Mouse (Mus musculus) brain, embryonic 18.5 days (tissue): ENCODE results near the gene Ly6c1.
"Not testable (repeated sequence)": the region's sequence is repeated elsewhere in the genome, so short reads cannot be mapped to it uniquely, and the experiment has no call there.

Experiments
- DNase-seq: peaks from one replicate; pipeline ENCODE4 v3.0.0-alpha.2; 2012; ENCODE audit warnings: low read depth, low spot score

The Ly6c1 gene

GRCm38 (mm10) chr15:75048642-75049261, at the start of gene Ly6c1:
Gene Ly6c1, minus strand, starts transcription at chr15:75048830.
- DNase-seq, result not testable (repeated sequence)

- not testable (repeated sequence) for DNase-seq
Observed at GRCm38 (mm10) chr15:75088041-75088440, 39.4 kb upstream of the Ly6c1 start.

- DNase-seq, result no peak
Observed at GRCm38 (mm10) chr15:75069965-75070364, 21.3 kb upstream of the Ly6c1 start.

GRCm38 (mm10) chr15:75062030-75062574, 13.5 kb upstream of the Ly6c1 start:
- DNase-seq, result not testable (repeated sequence)

GRCm38 (mm10) chr15:75060505-75060904, 11.9 kb upstream of the Ly6c1 start:
- DNase-seq, result no peak

- DNase-seq, result no peak
Observed at GRCm38 (mm10) chr15:75055985-75056384, 7.4 kb upstream of the Ly6c1 start.

GRCm38 (mm10) chr15:75055425-75055824, 6.8 kb upstream of the Ly6c1 start:
- DNase-seq, result not testable (repeated sequence)

GRCm38 (mm10) chr15:75052414-75052813, 3.8 kb upstream of the Ly6c1 start:
- not testable (repeated sequence) for DNase-seq

GRCm38 (mm10) chr15:75051141-75051540, 2.5 kb upstream of the Ly6c1 start:
- DNase-seq, result not testable (repeated sequence)

- DNase-seq, result not testable (repeated sequence)
Observed at GRCm38 (mm10) chr15:75050593-75050992, 2.0 kb upstream of the Ly6c1 start.

- DNase-seq, result not testable (repeated sequence)
Observed at GRCm38 (mm10) chr15:75049811-75050210, 1.2 kb upstream of the Ly6c1 start.

- not testable (repeated sequence) for DNase-seq
Observed at GRCm38 (mm10) chr15:75047970-75048320, 685 bp downstream of the Ly6c1 start.

GRCm38 (mm10) chr15:75047313-75047969, 1.2 kb downstream of the Ly6c1 start:
- DNase-seq, result not testable (repeated sequence)

- not testable (repeated sequence) for DNase-seq
Observed at GRCm38 (mm10) chr15:75045501-75045900, 3.1 kb downstream of the Ly6c1 start.

- not testable (repeated sequence) for DNase-seq
Observed at GRCm38 (mm10) chr15:75021020-75021759, 27.4 kb downstream of the Ly6c1 start.

- DNase-seq, result not testable (repeated sequence)
Observed at GRCm38 (mm10) chr15:75019446-75019845, 29.2 kb downstream of the Ly6c1 start.
